Mouse (Mus musculus): ENCODE measurements at regions not wholly inside any gene's neighbourhood (a gene's known extent, or its start where the extent isn't known, plus 50 kb on each side); places are given as distances from the start of the nearest gene placed in this dataset.

GRCm38 (mm10) chrX:11491235-11491634, 163.6 kb downstream of the H2al1j start:
- Histone ChIP-seq H3K9me3 (no peaks in the 10 kb centered on the region), H3K9ac (no peak overlapping the region), H3K36me3 (no peaks in the 10 kb centered on the region), H3K27me3 (replicated peaks) (0 out of 2 replicates have a peak, but pooled peaks cover 7% of the 10 kb centered on the region), H3K4me3 (replicated peaks) (no peak overlapping the region), H3K4me2 (replicated peaks) (no peak overlapping the region), H3K4me1 (replicated peaks) (no peaks in the 10 kb centered on the region), H3K27ac (no peak overlapping the region)
- 44% methylated on average over 5 of the region's 5 CpGs for WGBS
- no peak for ATAC-seq

GRCm38 (mm10) chrX:11491676-11492391, 164.2 kb downstream of the H2al1j start:
- no peaks in the 10 kb centered on the region for H3K4me1 ChIP-seq (replicated peaks)
- WGBS: 32% methylated on average over 30 of the region's 32 CpGs
- ATAC-seq: no peak
- H3K27ac ChIP-seq: no peak overlapping the region
- no peaks in the 10 kb centered on the region for H3K36me3 ChIP-seq
- H3K9ac ChIP-seq: no peak overlapping the region
- H3K4me3 ChIP-seq (replicated peaks): no peak overlapping the region
- H3K27me3 ChIP-seq (replicated peaks): 0 out of 2 replicates have a peak, but pooled peaks cover 7% of the 10 kb centered on the region
- H3K4me2 ChIP-seq (replicated peaks): peak overlapping the region; percentile 33
- H3K9me3 ChIP-seq: no peaks in the 10 kb centered on the region

GRCm38 (mm10) chrX:11493526-11494245, 166.1 kb downstream of the H2al1j start:
- Histone ChIP-seq H3K9ac (no peak overlapping the region), H3K36me3 (no peaks in the 10 kb centered on the region), H3K4me1 (replicated peaks) (no peaks in the 10 kb centered on the region), H3K9me3 (no peaks in the 10 kb centered on the region), H3K4me2 (replicated peaks) (peak overlapping the region; percentile 52), H3K27me3 (replicated peaks) (peaks cover 7% of the 10 kb centered on the region; the same call in 1 of the 2 replicates), H3K27ac (peak overlapping the region; percentile 60), H3K4me3 (replicated peaks) (no peak overlapping the region)
- ATAC-seq: no peak
- 36% methylated on average over 19 of the region's 19 CpGs for WGBS

- Histone ChIP-seq H3K9me3 (no peaks in the 10 kb centered on the region), H3K27ac (0 out of 2 replicates have a peak overlapping the region, but pooled peaks have one; percentile 60), H3K4me3 (replicated peaks) (no peak overlapping the region), H3K27me3 (replicated peaks) (peaks cover 7% of the 10 kb centered on the region; the same call in 1 of the 2 replicates), H3K9ac (no peak overlapping the region), H3K4me2 (replicated peaks) (peak overlapping the region; percentile 52), H3K36me3 (no peaks in the 10 kb centered on the region), H3K4me1 (replicated peaks) (no peaks in the 10 kb centered on the region)
- 31% methylated on average over 12 of the region's 12 CpGs for WGBS
- no peak for ATAC-seq
Measured at GRCm38 (mm10) chrX:11494246-11494630, 166.6 kb downstream of the H2al1j start.

- no peaks in the 10 kb centered on the region for H3K36me3 ChIP-seq
- H3K27me3 ChIP-seq (replicated peaks): peaks cover 6% of the 10 kb centered on the region; the same call in 1 of the 2 replicates
- no peaks in the 10 kb centered on the region for H3K9me3 ChIP-seq
- WGBS: 29% methylated on average over 5 of the region's 5 CpGs
- H3K9ac ChIP-seq: no peak overlapping the region
- H3K4me3 ChIP-seq (replicated peaks): no peak overlapping the region
- H3K4me2 ChIP-seq (replicated peaks): no peak overlapping the region
- no peaks in the 10 kb centered on the region; the same call in 1 of the 2 replicates for H3K4me1 ChIP-seq (replicated peaks)
- no peak overlapping the region for H3K27ac ChIP-seq
- ATAC-seq: peak; percentile 45
Measured at GRCm38 (mm10) chrX:11512439-11512838, 184.8 kb downstream of the H2al1j start.

- Histone ChIP-seq H3K9ac (no peak overlapping the region), H3K4me2 (replicated peaks) (no peak overlapping the region), H3K27ac (no peak overlapping the region), H3K4me1 (replicated peaks) (no peaks in the 10 kb centered on the region; the same call in 1 of the 2 replicates), H3K27me3 (replicated peaks) (peaks cover 6% of the 10 kb centered on the region; the same call in 1 of the 2 replicates), H3K4me3 (replicated peaks) (no peak overlapping the region), H3K9me3 (no peaks in the 10 kb centered on the region), H3K36me3 (no peaks in the 10 kb centered on the region)
- WGBS: 43% methylated on average over 4 of the region's 4 CpGs
- no peak for ATAC-seq
Measured at GRCm38 (mm10) chrX:11512928-11513327, 185.3 kb downstream of the H2al1j start.

- Histone ChIP-seq H3K4me3 (replicated peaks) (no peak overlapping the region), H3K9ac (no peak overlapping the region), H3K27me3 (replicated peaks) (0 out of 2 replicates have a peak, but pooled peaks cover 10% of the 10 kb centered on the region), H3K27ac (no peak overlapping the region), H3K36me3 (no peaks in the 10 kb centered on the region), H3K4me2 (replicated peaks) (no peak overlapping the region), H3K4me1 (replicated peaks) (no peaks in the 10 kb centered on the region), H3K9me3 (no peaks in the 10 kb centered on the region)
- 35% methylated on average over 4 of the region's 4 CpGs for WGBS
- ATAC-seq: no peak
Measured at GRCm38 (mm10) chrX:11523791-11524190, 196.2 kb downstream of the H2al1j start.

GRCm38 (mm10) chrX:11525326-11525725, 197.7 kb downstream of the H2al1j start:
- H3K27ac ChIP-seq: no peak overlapping the region

GRCm38 (mm10) chrX:11528589-11528988, 201.0 kb downstream of the H2al1j start:
- Histone ChIP-seq H3K4me3 (replicated peaks) (no peak overlapping the region), H3K36me3 (no peaks in the 10 kb centered on the region), H3K27me3 (replicated peaks) (0 out of 2 replicates have a peak, but pooled peaks cover 10% of the 10 kb centered on the region), H3K4me1 (replicated peaks) (no peaks in the 10 kb centered on the region), H3K9ac (no peak overlapping the region), H3K27ac (no peak overlapping the region), H3K9me3 (no peaks in the 10 kb centered on the region), H3K4me2 (replicated peaks) (no peak overlapping the region)
- WGBS: 78% methylated on average over 5 of the region's 5 CpGs
- no peak for ATAC-seq

More at GRCm38 (mm10) chrX:11525326-11525725, 197.7 kb downstream of the H2al1j start:
- Histone ChIP-seq H3K4me1 (replicated peaks) (no peaks in the 10 kb centered on the region), H3K4me3 (replicated peaks) (no peak overlapping the region), H3K27me3 (replicated peaks) (0 out of 2 replicates have a peak, but pooled peaks cover 10% of the 10 kb centered on the region), H3K4me2 (replicated peaks) (peak overlapping the region; percentile 19; the same call in 1 of the 2 replicates), H3K9ac (no peak overlapping the region), H3K9me3 (no peaks in the 10 kb centered on the region), H3K36me3 (no peaks in the 10 kb centered on the region)
- 54% methylated on average over 8 of the region's 8 CpGs for WGBS
- no peak for ATAC-seq

GRCm38 (mm10) chrX:11529221-11529620, 201.6 kb downstream of the H2al1j start:
- no peak for ATAC-seq
- no peak overlapping the region for H3K4me2 ChIP-seq (replicated peaks)
- 82% methylated on average over 3 of the region's 3 CpGs for WGBS
- H3K27ac ChIP-seq: no peak overlapping the region
- H3K9me3 ChIP-seq: no peaks in the 10 kb centered on the region
- H3K4me1 ChIP-seq (replicated peaks): no peaks in the 10 kb centered on the region
- H3K27me3 ChIP-seq (replicated peaks): 0 out of 2 replicates have a peak, but pooled peaks cover 10% of the 10 kb centered on the region
- no peaks in the 10 kb centered on the region for H3K36me3 ChIP-seq
- no peak overlapping the region for H3K4me3 ChIP-seq (replicated peaks)
- H3K9ac ChIP-seq: no peak overlapping the region

GRCm38 (mm10) chrX:11532817-11533216, 205.2 kb downstream of the H2al1j start:
- H3K4me2 ChIP-seq (replicated peaks): no peak overlapping the region
- no peaks in the 10 kb centered on the region for H3K36me3 ChIP-seq
- no peak for ATAC-seq
- H3K4me1 ChIP-seq (replicated peaks): no peaks in the 10 kb centered on the region
- H3K9me3 ChIP-seq: no peaks in the 10 kb centered on the region
- no peak overlapping the region for H3K9ac ChIP-seq
- no peak overlapping the region for H3K27ac ChIP-seq
- H3K4me3 ChIP-seq (replicated peaks): no peak overlapping the region
- no peaks in the 10 kb centered on the region for H3K27me3 ChIP-seq (replicated peaks)
- 78% methylated on average over 4 of the region's 4 CpGs for WGBS

- no peak overlapping the region for H3K27ac ChIP-seq
- H3K36me3 ChIP-seq: no peaks in the 10 kb centered on the region
- no peak for ATAC-seq
- H3K9ac ChIP-seq: no peak overlapping the region
- H3K4me3 ChIP-seq (replicated peaks): no peak overlapping the region
- H3K27me3 ChIP-seq (replicated peaks): no peaks in the 10 kb centered on the region
- 73% methylated on average over 8 of the region's 8 CpGs for WGBS
- H3K9me3 ChIP-seq: no peaks in the 10 kb centered on the region
- H3K4me1 ChIP-seq (replicated peaks): no peaks in the 10 kb centered on the region
- no peak overlapping the region for H3K4me2 ChIP-seq (replicated peaks)
Measured at GRCm38 (mm10) chrX:11533871-11534270, 206.2 kb downstream of the H2al1j start.
